Mouse (Mus musculus) intestine, postnatal 0 days (tissue): ENCODE measurements around the gene Drap1. TPM values are rescaled to one million over a fixed set of nuclear protein-coding genes. Genes with fewer than 3 reads are reported as not detected.

Source experiments
- ATAC-seq: fragments of 200-750 bp; cut with Nextera tagmentation; 2 replicates; pipeline ENCODE4 v1.8.0; 2017; ENCODE audit warnings: mild to moderate bottlenecking, moderate TSS enrichment, moderate library complexity
- H3K27ac ChIP-seq: fragments of 300-500 bp; sonication (generic); 2 replicates; pipeline ENCODE4 v1.5.1; 2014; ENCODE audit warnings: mild to moderate bottlenecking, low read depth, low read length, moderate library complexity
- H3K27me3 ChIP-seq: fragments of 300-500 bp; sonication (generic); replicated peaks from 2 replicates; pipeline ENCODE4 v1.6.1; 2014; ENCODE audit warnings: low read length, mixed read lengths; ENCODE audit not compliant: control insufficient read depth, insufficient read depth
- H3K36me3 ChIP-seq: fragments of 300-500 bp; sonication (generic); 2 replicates; pipeline ENCODE4 v1.6.1; 2014; ENCODE audit warnings: mild to moderate bottlenecking, moderate library complexity; ENCODE audit not compliant: control insufficient read depth, insufficient read depth
- H3K4me1 ChIP-seq: fragments of 300-500 bp; sonication (generic); replicated peaks from 2 replicates; pipeline ENCODE4 v1.6.1; 2014; ENCODE audit warnings: antibody characterized with exemption, low read length, mixed read lengths; ENCODE audit not compliant: control insufficient read depth, insufficient read depth
- H3K4me2 ChIP-seq: fragments of 300-500 bp; sonication (generic); replicated peaks from 2 replicates; pipeline ENCODE4 v1.6.1; 2014; ENCODE audit warnings: low read depth, mild to moderate bottlenecking, moderate library complexity
- H3K4me3 ChIP-seq: fragments of 300-500 bp; sonication (generic); 2 replicates; pipeline ENCODE4 v1.5.1; 2014; ENCODE audit warnings: low read depth, low read length
- H3K9ac ChIP-seq: fragments of 300-500 bp; sonication (generic); 2 replicates; pipeline ENCODE4 v1.6.1; 2014; ENCODE audit warnings: mild to moderate bottlenecking, low read depth, low read length
- H3K9me3 ChIP-seq: fragments of 300-500 bp; sonication (generic); 2 replicates; pipeline ENCODE4 v1.6.1; 2016; ENCODE audit warnings: mixed run types; ENCODE audit not compliant: control insufficient read depth
- CTCF ChIP-seq: sonication (generic); IDR thresholded peaks from 2 replicates; pipeline ENCODE4 v1.5.1; 2016; ENCODE audit warnings: low read depth, mild to moderate bottlenecking, control low read depth, antibody characterized with exemption, moderate library complexity
- WGBS: fragments of 180-500 bp; shearing (Covaris S2); extraction: QIAGEN DNeasy Blood & Tissue Kit; methylation state at CpG from one replicate; pipeline ENCODE4 v1.1.7; 2014; 5-methylcytosine and 5-hydroxymethylcytosine counted together
- polyA plus RNA-seq: library from polyadenylated mRNA; unstranded; fragments of >200 nt; fragmentation: Nextera tagmentation; extraction: Ambion mirVana; gene quantifications from 2 replicates; pipeline ENCODE4 v1.2.1, GENCODE M21; 2015

The Drap1 gene
- polyA plus RNA-seq, 1 experiment from 2014 or later = 137 TPM

- Histone ChIP-seq H3K36me3 (peaks cover 41% of the 10 kb centered on the region), H3K27ac (no peak overlapping the region), H3K4me3 (no peak overlapping the region), H3K9me3 (no peaks in the 10 kb centered on the region), H3K9ac (no peak overlapping the region), H3K4me2 (no peak overlapping the region), H3K4me1 (no peaks in the 10 kb centered on the region), H3K27me3 (no peaks in the 10 kb centered on the region)
- ATAC-seq = no peak
- 89% methylated on average over 9 of the region's 9 CpGs for WGBS
- no peak for TF ChIP-seq CTCF
These were observed 5.1 kb downstream of the Drap1 start for GRCm38 (mm10) chr19:5419630-5420029.

GRCm38 (mm10) chr19:5418750-5419466 lies 5.9 kb downstream of the Drap1 start:
- no peaks in the 10 kb centered on the region for H3K4me1 ChIP-seq
- no peak overlapping the region for H3K4me2 ChIP-seq
- no peaks in the 10 kb centered on the region for H3K9me3 ChIP-seq
- no peak overlapping the region for H3K4me3 ChIP-seq
- no peak overlapping the region for H3K27ac ChIP-seq
- 95% methylated on average over 8 of the region's 8 CpGs for WGBS
- H3K27me3 ChIP-seq = no peaks in the 10 kb centered on the region
- TF ChIP-seq CTCF = no peak
- peaks cover 41% of the 10 kb centered on the region for H3K36me3 ChIP-seq
- ATAC-seq = no peak
- no peak overlapping the region for H3K9ac ChIP-seq

GRCm38 (mm10) chr19:5414534-5414957 lies 10.2 kb downstream of the Drap1 start:
- Histone ChIP-seq H3K4me3 (no peak overlapping the region), H3K9me3 (no peaks in the 10 kb centered on the region), H3K4me1 (no peaks in the 10 kb centered on the region), H3K4me2 (no peak overlapping the region), H3K27ac (no peak overlapping the region), H3K9ac (no peak overlapping the region), H3K36me3 (peaks cover 11% of the 10 kb centered on the region; the same call in 1 of the 2 replicates), H3K27me3 (no peaks in the 10 kb centered on the region)
- no peak for TF ChIP-seq CTCF
- no peak for ATAC-seq
- WGBS = 74% methylated on average over 2 of the region's 2 CpGs

- no peak overlapping the region for H3K27ac ChIP-seq
- ATAC-seq = no peak
- WGBS = 81% methylated on average over 4 of the region's 4 CpGs
- H3K4me1 ChIP-seq = no peaks in the 10 kb centered on the region
- no peaks in the 10 kb centered on the region for H3K27me3 ChIP-seq
- H3K9me3 ChIP-seq = no peaks in the 10 kb centered on the region
- no peak overlapping the region for H3K9ac ChIP-seq
- 0 out of 2 replicates have a peak, but pooled peaks cover 9% of the 10 kb centered on the region for H3K36me3 ChIP-seq
- H3K4me2 ChIP-seq = no peak overlapping the region
- no peak overlapping the region for H3K4me3 ChIP-seq
- no peak for TF ChIP-seq CTCF
These were observed 10.9 kb downstream of the Drap1 start for GRCm38 (mm10) chr19:5413840-5414239.

- no peaks in the 10 kb centered on the region for H3K36me3 ChIP-seq
- TF ChIP-seq CTCF = no peak
- no peaks in the 10 kb centered on the region for H3K4me1 ChIP-seq
- H3K9me3 ChIP-seq = no peaks in the 10 kb centered on the region
- 72% methylated on average over 5 of the region's 5 CpGs for WGBS
- H3K4me2 ChIP-seq = no peak overlapping the region
- no peaks in the 10 kb centered on the region for H3K27me3 ChIP-seq
- H3K9ac ChIP-seq = no peak overlapping the region
- no peak overlapping the region for H3K27ac ChIP-seq
- H3K4me3 ChIP-seq = no peak overlapping the region
- ATAC-seq = no peak
These were observed 12.8 kb downstream of the Drap1 start for GRCm38 (mm10) chr19:5411961-5412360.

GRCm38 (mm10) chr19:5410641-5411040 lies 14.1 kb downstream of the Drap1 start:
- Histone ChIP-seq H3K27ac (no peak overlapping the region), H3K4me3 (no peak overlapping the region), H3K36me3 (no peaks in the 10 kb centered on the region), H3K4me1 (no peaks in the 10 kb centered on the region), H3K4me2 (no peak overlapping the region), H3K9ac (no peak overlapping the region), H3K9me3 (no peaks in the 10 kb centered on the region), H3K27me3 (no peaks in the 10 kb centered on the region)
- TF ChIP-seq CTCF = no peak
- 88% methylated on average over 5 of the region's 5 CpGs for WGBS
- no peak for ATAC-seq
